Mouse (Mus musculus): ENCODE data around the gene AY074887. TPM values are rescaled to one million over a fixed set of nuclear protein-coding genes. Genes with fewer than 3 reads are reported as not detected.

The AY074887 gene
- total and polyA plus RNA-seq, 3 experiments: 0.32 TPM; not detected in 2

DNA sequence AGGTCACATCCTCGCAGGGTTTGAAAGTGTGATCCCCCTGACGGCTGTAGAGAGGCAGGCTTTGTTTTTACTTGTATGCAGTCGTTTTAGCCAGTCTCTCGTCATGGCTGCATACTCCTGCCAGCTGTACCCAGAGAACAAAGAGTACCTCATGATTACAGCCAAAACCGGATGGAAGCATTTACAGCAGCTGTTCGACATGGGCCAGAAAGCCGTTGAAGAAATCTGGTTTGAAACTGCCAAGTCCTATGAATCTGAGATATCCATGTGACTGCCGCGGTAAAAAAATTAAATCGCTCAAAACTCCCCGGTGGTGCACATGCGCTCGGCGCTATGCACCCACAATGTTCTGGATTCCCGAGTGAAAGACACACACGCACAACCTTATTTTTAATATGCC is 4.5 kb downstream of the AY074887 start:
- no peak overlapping the region for H3K9ac ChIP-seq (ENCODE audit: control insufficient read depth, low read depth, low read length, poor library complexity, severe bottlenecking)
- H3K27ac ChIP-seq (ENCODE audit: control insufficient read depth, low read depth, low read length): no peak overlapping the region
- no peak overlapping the region for H3K4me3 ChIP-seq (ENCODE audit: control insufficient read depth in 1 of 2, insufficient read depth in 1 of 2, low read depth in 2 of 2, low read length in 2 of 2)
- peaks cover 0 to 6% of the 10 kb centered on the region in 2 experiments; a peak in 2 of 4 replicates for H3K36me3 ChIP-seq (ENCODE audit: control insufficient read depth in 1 of 2, insufficient read depth in 2 of 2, low read length in 2 of 2)
- H3K9me3 ChIP-seq (replicated peaks; ENCODE audit: insufficient read depth, low read length): no peaks in the 10 kb centered on the region
- peaks cover 2 to 5% of the 10 kb centered on the region in 2 experiments; a peak in 2 of 4 replicates for H3K4me1 ChIP-seq (ENCODE audit: control insufficient read depth in 1 of 2, insufficient read depth in 2 of 2, low read length in 2 of 2)
- DNase-seq (ENCODE audit: low read depth, low spot score): no peak
- H3K79me2 ChIP-seq (ENCODE audit: control insufficient read depth, insufficient read depth, low read length, poor library complexity): peaks cover 6% of the 10 kb centered on the region
- H3K27me3 ChIP-seq (ENCODE audit: control insufficient read depth in 1 of 2, insufficient read depth in 2 of 2, low read length in 2 of 2): peaks cover 2 to 10% of the 10 kb centered on the region in 2 experiments; a peak in 3 of 4 replicates
- no peak for TF ChIP-seq ZNF384 (IDR thresholded peaks at IDR 0.05; ENCODE audit: low read depth, low read length)
- TF ChIP-seq POLR2AphosphoS5 (IDR thresholded peaks at IDR 0.05; ENCODE audit: borderline replicate concordance, low read depth, low read length): no peak
- no peak for TF ChIP-seq ZKSCAN1 (IDR thresholded peaks at IDR 0.05; ENCODE audit: low read depth, low read length)
- TF ChIP-seq ETS1 (IDR thresholded peaks at IDR 0.05; ENCODE audit: low read depth, low read length): no peak
- TF ChIP-seq BHLHE40 (IDR thresholded peaks at IDR 0.05; ENCODE audit: borderline replicate concordance, low read depth, low read length): no peak
- no peak for TF ChIP-seq MAZ (IDR thresholded peaks at IDR 0.05; ENCODE audit: low read depth, low read length)
- TF ChIP-seq E2F4 (IDR thresholded peaks at IDR 0.05; ENCODE audit: borderline replicate concordance, low read depth, low read length): no peak
- TF ChIP-seq NELFE (IDR thresholded peaks at IDR 0.05; ENCODE audit: low read depth, low read length): no peak
- TF ChIP-seq HCFC1 (IDR thresholded peaks at IDR 0.05; ENCODE audit: low read depth, low read length): no peak
- TF ChIP-seq SIN3A (IDR thresholded peaks at IDR 0.05; ENCODE audit: low read length): no peak
- TF ChIP-seq RAD21 (IDR thresholded peaks at IDR 0.05; ENCODE audit: low read depth, low read length): no peak
- TF ChIP-seq MAFK (IDR thresholded peaks at IDR 0.05; ENCODE audit: borderline replicate concordance, low read depth, low read length): no peak
- no peak for TF ChIP-seq USF1 (IDR thresholded peaks at IDR 0.05; ENCODE audit: low read depth, low read length)
- TF ChIP-seq CHD2 (IDR thresholded peaks at IDR 0.05; ENCODE audit: low read length): no peak

- Histone ChIP-seq H3K79me2 (ENCODE audit: control insufficient read depth, insufficient read depth, low read length, poor library complexity) (no peaks in the 10 kb centered on the region), H3K4me1 (ENCODE audit: control insufficient read depth in 1 of 2, insufficient read depth in 2 of 2, low read length in 2 of 2) (peaks cover 0 to 1% of the 10 kb centered on the region in 2 experiments; a peak in 1 of 4 replicates), H3K4me3 (ENCODE audit: control insufficient read depth in 1 of 2, insufficient read depth in 1 of 2, low read depth in 2 of 2, low read length in 2 of 2) (no peak overlapping the region), H3K27ac (ENCODE audit: control insufficient read depth, low read depth, low read length) (no peak overlapping the region), H3K9ac (ENCODE audit: control insufficient read depth, low read depth, low read length, poor library complexity, severe bottlenecking) (no peak overlapping the region), H3K36me3 (ENCODE audit: control insufficient read depth in 1 of 2, insufficient read depth in 2 of 2, low read length in 2 of 2) (peaks cover 0 to under 1% of the 10 kb centered on the region in 2 experiments; a peak in 2 of 4 replicates), H3K9me3 (replicated peaks; ENCODE audit: insufficient read depth, low read length) (no peaks in the 10 kb centered on the region), H3K27me3 (ENCODE audit: control insufficient read depth in 1 of 2, insufficient read depth in 2 of 2, low read length in 2 of 2) (peaks cover 2 to 10% of the 10 kb centered on the region in 2 experiments; a peak in 3 of 4 replicates)
- TF ChIP-seq SMC3 (IDR thresholded peaks at IDR 0.05; ENCODE audit: low read depth, low read length): 0 out of 2 replicates have a peak, but pooled peaks have one; percentile 16
- TF ChIP-seq CTCF (IDR thresholded peaks at IDR 0.05 in 2 of 3, conservative IDR thresholded peaks at IDR 0.05 in 1 of 3; ENCODE audit: control insufficient read depth in 1 of 3, insufficient read depth in 1 of 3, low read depth in 2 of 3, low read length in 3 of 3, poor library complexity in 1 of 3, severe bottlenecking in 1 of 3): peak in 1 of 3 experiments; percentile 15; a peak in 1 of 6 replicates
- TF ChIP-seq TAL1 (IDR thresholded peaks at IDR 0.05; ENCODE audit: low read length): no peak
- DNase-seq (ENCODE audit: low read depth, low spot score): no peak
Measured at GRCm38 (mm10) chr9:54944467-54944866, 6.3 kb downstream of the AY074887 start.

Data from MEL (cell line).